In the genomic region with DNA sequence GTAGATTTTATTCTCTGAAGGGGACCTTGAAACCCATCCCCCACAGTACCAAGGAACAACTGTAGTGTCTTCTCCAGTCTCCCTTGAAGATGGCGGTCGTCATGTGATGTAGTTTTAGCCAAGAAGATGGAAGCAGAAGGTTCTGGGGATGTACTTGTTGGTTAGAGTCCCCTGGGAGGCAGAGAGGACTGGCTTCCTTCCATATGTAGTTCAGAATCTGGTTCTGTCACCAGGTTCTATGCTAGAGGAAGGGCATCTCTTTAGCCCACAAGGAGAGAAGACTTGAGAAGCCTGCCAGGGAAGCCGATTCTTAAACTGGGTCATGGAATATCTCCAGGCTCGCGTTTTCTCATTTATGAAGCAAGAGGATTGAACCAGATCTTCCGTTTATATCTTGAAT, we compare ENCODE assay signal across 15 mouse cellular contexts.
"Had no signal": no experiment of that assay in that cellular context is flagged by ENCODE, and none has a peak within 500 bp of the region (broad histone marks: within the 10 kb centered on the region; RNA-seq: fewer than 3 reads in every experiment).

No protein-coding gene starts in this region.

- H3K4me3 ChIP-seq: layer of hippocampus, adult 2 months; left cerebral cortex, adult 2 months; liver, embryonic 13.5 days had no signal

- H3K9ac ChIP-seq: liver, embryonic 13.5 days had no signal

- H3K4me1 ChIP-seq: liver, embryonic 13.5 days had no signal

- H3K4me2 ChIP-seq: liver, embryonic 13.5 days; midbrain, embryonic 11.5 days had no signal

- H3K36me3 ChIP-seq: liver, embryonic 13.5 days had no signal

- DNase-seq: kidney, postnatal 14 days; layer of hippocampus, adult 9-11 months; liver, embryonic 13.5 days; lung, adult 2 months; lung, postnatal 14 days; lung, postnatal 4 days; midbrain, embryonic 14.5 days; right cerebral cortex, postnatal 4 days; thymus, adult 2 months; thymus, postnatal 14 days; thymus, postnatal 4 days had no signal

- H3K27me3 ChIP-seq: liver, embryonic 13.5 days had no signal

- H3K9me3 ChIP-seq: liver, embryonic 13.5 days had no signal

- H3K27ac ChIP-seq: layer of hippocampus, adult 2 months; left cerebral cortex, adult 2 months; liver, embryonic 13.5 days; stomach, postnatal 0 days had no signal
